Mouse (Mus musculus): ENCODE measurements around the gene Slc7a11.

DNA sequence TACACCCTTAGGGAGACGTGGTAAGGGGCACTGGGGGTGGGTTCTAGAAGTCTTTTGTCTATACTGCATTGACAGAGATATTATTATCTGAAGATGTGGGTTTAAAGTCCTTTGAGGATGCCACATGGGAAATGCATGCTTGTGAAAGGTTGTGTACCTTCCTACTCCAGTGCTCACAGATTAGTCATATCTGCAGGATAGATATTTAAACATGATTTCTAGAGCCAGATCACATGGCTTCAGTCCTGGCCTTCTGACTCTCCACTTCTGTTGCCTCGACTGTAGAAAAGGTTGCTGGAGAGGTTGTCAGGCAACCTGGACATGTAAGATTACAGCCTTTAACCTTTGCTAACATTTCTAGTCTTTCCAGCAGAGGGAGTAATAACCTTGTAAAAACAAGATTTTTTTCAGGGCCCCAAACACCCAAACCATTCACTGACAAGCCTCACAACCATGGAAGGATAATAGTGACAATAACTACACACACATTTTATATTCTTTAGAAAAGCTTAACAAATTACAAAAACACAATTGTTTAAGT lies 180.8 kb downstream of the Slc7a11 start:
- TF ChIP-seq CTCF (IDR thresholded peaks at IDR 0.05; ENCODE audit: low read depth) (no peak), EP300 (IDR thresholded peaks at IDR 0.05; ENCODE audit: low read depth) (no peak)

All from liver, embryonic 14.5 days (tissue).